Mouse (Mus musculus): ENCODE results near the gene Muc15. TPM values are rescaled to one million over a fixed set of nuclear protein-coding genes. Genes with fewer than 3 reads are reported as not detected.

The Muc15 gene
- polyA plus RNA-seq (2014; fragmentation: Nextera tagmentation; extraction: Ambion mirVana), result 0.07 TPM in 1 of 2 replicates, not detected in the other

DNA sequence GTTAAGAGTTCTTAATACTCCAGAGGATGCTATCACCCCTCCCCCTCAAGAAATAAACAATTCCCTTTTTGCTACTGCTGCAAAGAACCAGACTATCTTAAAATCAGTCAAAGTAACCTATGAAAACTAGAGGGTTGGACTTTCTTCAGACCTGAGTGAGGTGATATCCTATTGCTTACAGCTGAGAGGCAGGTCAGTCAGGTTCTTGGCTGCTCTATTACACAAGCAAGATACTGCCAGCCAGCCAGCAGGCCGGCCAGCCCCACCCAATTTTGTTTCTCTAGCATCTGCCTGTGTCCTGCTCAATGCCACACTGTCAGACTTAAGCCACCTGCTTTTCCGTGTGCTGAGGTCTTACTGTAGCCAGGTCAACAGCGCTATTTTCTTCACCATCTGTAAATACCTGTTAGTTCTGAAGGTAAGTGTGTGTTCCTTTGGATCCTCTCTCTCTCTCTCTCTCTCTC is at the start of gene Muc15:
Gene Muc15 (plus strand): TSS at position 51 of the 464 bp plus-strand sequence.
- Histone ChIP-seq H3K9ac (ENCODE audit: low read length) (no peak within 1 kb of the TSS), H3K4me1 (ENCODE audit: control insufficient read depth in 2 of 2, insufficient read depth in 2 of 2, low read length in 2 of 2) (no peaks in the 10 kb centered on the region), H3K36me3 (ENCODE audit: control insufficient read depth, insufficient read depth, low read length) (no peaks in the 10 kb centered on the region), H3K4me3 (ENCODE audit: control insufficient read depth in 1 of 2, insufficient read depth in 1 of 2, low read depth in 1 of 2, low read length in 2 of 2) (no peak within 1 kb of the TSS), H3K27ac (replicated peaks in 1 of 2; ENCODE audit: control insufficient read depth in 1 of 2, insufficient read depth in 1 of 2, low read depth in 2 of 2, low read length in 2 of 2) (no peak within 1 kb of the TSS), H3K4me2 (ENCODE audit: low read length) (no peak within 1 kb of the TSS), H3K27me3 (ENCODE audit: control insufficient read depth, insufficient read depth, low read length) (no peaks in the 10 kb centered on the region), H3K9me3 (ENCODE audit: control insufficient read depth, low read length) (no peaks in the 10 kb centered on the region)
- WGBS, result 42% methylated on average over 3 of the region's 3 CpGs
- no peak for ATAC-seq (ENCODE audit: insufficient number of reproducible peaks, insufficient read depth, low FRiP score, low read depth)

DNA sequence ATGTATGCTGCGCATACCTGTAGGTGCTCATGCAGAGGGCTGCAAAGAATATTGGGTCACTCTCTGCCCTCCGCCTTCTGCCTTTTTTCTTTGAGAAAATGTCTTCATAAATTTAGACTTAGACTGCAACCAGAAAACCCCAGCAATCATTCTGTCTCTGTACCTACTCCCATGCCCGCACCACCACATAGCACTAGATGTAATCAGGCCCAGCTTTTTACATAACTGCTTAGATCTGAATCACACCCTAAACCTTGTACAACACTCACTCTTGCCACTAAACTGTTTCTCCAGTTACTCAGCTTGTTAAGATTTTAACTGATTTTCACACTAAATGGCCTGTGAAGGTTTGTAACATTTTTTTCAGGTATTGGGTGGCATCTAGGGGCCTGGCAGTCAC is 11.7 kb upstream of the Muc15 start:
- H3K9me3 ChIP-seq (ENCODE audit: control insufficient read depth, low read length), result no peaks in the 10 kb centered on the region
- WGBS, result 92% methylated on average over 3 of the region's 3 CpGs
- H3K27me3 ChIP-seq (ENCODE audit: control insufficient read depth, insufficient read depth, low read length), result no peaks in the 10 kb centered on the region
- H3K9ac ChIP-seq (ENCODE audit: low read length), result no peak overlapping the region
- no peak overlapping the region for H3K4me2 ChIP-seq (ENCODE audit: low read length)
- no peak for ATAC-seq (ENCODE audit: insufficient number of reproducible peaks, insufficient read depth, low FRiP score, low read depth)
- H3K36me3 ChIP-seq (ENCODE audit: control insufficient read depth, insufficient read depth, low read length), result no peaks in the 10 kb centered on the region
- H3K27ac ChIP-seq (replicated peaks in 1 of 2; ENCODE audit: control insufficient read depth in 1 of 2, insufficient read depth in 1 of 2, low read depth in 2 of 2, low read length in 2 of 2), result no peak overlapping the region
- no peak overlapping the region for H3K4me3 ChIP-seq (ENCODE audit: control insufficient read depth in 1 of 2, insufficient read depth in 1 of 2, low read depth in 1 of 2, low read length in 2 of 2)
- H3K4me1 ChIP-seq (ENCODE audit: control insufficient read depth in 2 of 2, insufficient read depth in 2 of 2, low read length in 2 of 2), result no peaks in the 10 kb centered on the region; a peak in 1 of 4 replicates

DNA sequence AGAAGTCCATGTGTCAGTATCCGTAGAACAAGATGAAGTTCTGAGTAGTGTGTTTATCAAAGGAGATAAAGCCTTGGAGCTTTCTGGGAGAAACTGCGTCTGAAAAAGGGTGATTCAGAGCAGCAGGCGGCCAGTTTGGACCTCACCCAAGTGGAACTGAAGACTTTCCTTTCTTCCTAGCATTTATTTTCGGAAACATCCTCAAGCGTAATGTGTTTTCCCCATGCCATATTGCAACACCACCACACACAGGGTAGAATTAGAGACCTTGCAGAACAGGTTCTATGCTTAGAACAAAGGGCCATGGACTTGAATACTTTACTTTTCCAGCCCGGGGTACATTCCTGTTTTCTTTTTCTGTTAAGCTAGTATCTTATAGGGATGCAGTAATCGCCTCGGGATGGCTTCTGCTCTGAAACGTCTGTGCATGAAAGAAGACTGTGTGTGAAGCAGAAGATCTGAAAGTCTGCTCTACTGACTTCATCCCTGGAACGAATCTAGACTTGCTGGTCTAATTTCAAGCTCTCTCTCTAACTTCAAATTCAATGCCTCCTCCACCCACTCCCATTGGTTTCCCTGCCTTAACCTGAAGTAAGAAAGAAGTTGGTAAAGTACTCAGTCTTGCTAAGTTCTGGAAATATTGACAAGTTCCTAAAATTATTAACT is 11.0 kb upstream of the Muc15 start:
- Histone ChIP-seq H3K4me2 (ENCODE audit: low read length) (0 out of 2 replicates have a peak overlapping the region, but pooled peaks have one; percentile 16), H3K27ac (replicated peaks in 1 of 2; ENCODE audit: control insufficient read depth in 1 of 2, insufficient read depth in 1 of 2, low read depth in 2 of 2, low read length in 2 of 2) (peak overlapping the region; percentile 47 to 53; a peak in 2 of 4 replicates)
- ATAC-seq (ENCODE audit: insufficient number of reproducible peaks, insufficient read depth, low FRiP score, low read depth), result no peak

DNA sequence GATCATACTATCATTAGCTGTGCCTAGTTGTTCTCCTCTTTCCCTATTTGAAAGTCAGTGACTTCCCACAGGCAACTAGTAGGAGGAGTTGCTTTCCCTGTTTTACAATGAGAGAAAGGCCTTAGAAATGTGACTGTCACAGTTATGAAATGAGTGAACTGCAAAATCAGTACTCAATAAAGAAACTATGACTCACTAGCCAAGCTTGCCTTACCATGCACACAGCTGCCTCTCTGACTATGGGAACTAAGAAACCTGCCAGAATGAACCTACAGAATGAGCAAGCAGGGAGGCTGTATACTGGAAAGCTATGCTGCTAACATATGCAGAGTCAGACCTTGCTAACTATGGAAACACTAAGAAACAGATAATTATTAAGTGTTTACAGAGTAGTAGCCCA is 2.1 kb upstream of the Muc15 start:
- Histone ChIP-seq H3K27me3 (ENCODE audit: control insufficient read depth, insufficient read depth, low read length) (no peaks in the 10 kb centered on the region), H3K36me3 (ENCODE audit: control insufficient read depth, insufficient read depth, low read length) (no peaks in the 10 kb centered on the region), H3K27ac (replicated peaks in 1 of 2; ENCODE audit: control insufficient read depth in 1 of 2, insufficient read depth in 1 of 2, low read depth in 2 of 2, low read length in 2 of 2) (no peak overlapping the region), H3K4me2 (ENCODE audit: low read length) (no peak overlapping the region), H3K9me3 (ENCODE audit: control insufficient read depth, low read length) (no peaks in the 10 kb centered on the region), H3K4me1 (ENCODE audit: control insufficient read depth in 2 of 2, insufficient read depth in 2 of 2, low read length in 2 of 2) (no peaks in the 10 kb centered on the region), H3K4me3 (ENCODE audit: control insufficient read depth in 1 of 2, insufficient read depth in 1 of 2, low read depth in 1 of 2, low read length in 2 of 2) (no peak overlapping the region), H3K9ac (ENCODE audit: low read length) (no peak overlapping the region)
- ATAC-seq (ENCODE audit: insufficient number of reproducible peaks, insufficient read depth, low FRiP score, low read depth), result no peak

More for the DNA sequence above, 11.0 kb upstream of the Muc15 start:
- Histone ChIP-seq H3K27me3 (ENCODE audit: control insufficient read depth, insufficient read depth, low read length) (no peaks in the 10 kb centered on the region), H3K9ac (ENCODE audit: low read length) (no peak overlapping the region), H3K4me1 (ENCODE audit: control insufficient read depth in 2 of 2, insufficient read depth in 2 of 2, low read length in 2 of 2) (no peaks in the 10 kb centered on the region; a peak in 1 of 4 replicates), H3K4me3 (ENCODE audit: control insufficient read depth in 1 of 2, insufficient read depth in 1 of 2, low read depth in 1 of 2, low read length in 2 of 2) (no peak overlapping the region), H3K9me3 (ENCODE audit: control insufficient read depth, low read length) (no peaks in the 10 kb centered on the region), H3K36me3 (ENCODE audit: control insufficient read depth, insufficient read depth, low read length) (no peaks in the 10 kb centered on the region)
- WGBS, result 39% methylated on average over 10 of the region's 10 CpGs

DNA sequence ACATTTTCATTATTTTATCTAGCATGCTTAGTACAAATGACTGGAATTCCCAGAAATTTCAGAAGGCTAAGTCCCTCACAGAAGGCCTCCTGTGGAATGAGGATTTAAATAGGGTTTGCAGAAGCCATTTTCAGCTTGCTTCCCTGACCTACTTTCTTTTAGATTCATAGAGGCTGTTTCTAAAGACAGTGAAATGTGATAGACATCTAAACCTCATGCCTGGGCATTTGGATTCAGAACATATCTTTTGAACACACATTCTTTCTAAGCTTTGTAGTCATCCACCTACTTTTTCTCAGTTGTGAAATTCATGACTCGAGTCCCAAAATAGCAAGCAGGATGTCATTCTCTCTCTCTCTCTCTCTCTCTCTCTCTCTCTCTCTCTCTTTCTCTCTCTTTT is 1.1 kb downstream of the Muc15 start:
- no peak for ATAC-seq (ENCODE audit: insufficient number of reproducible peaks, insufficient read depth, low FRiP score, low read depth)
- WGBS, result 50% methylated on average over 1 of the region's 1 CpGs
- H3K4me3 ChIP-seq (ENCODE audit: control insufficient read depth in 1 of 2, insufficient read depth in 1 of 2, low read depth in 1 of 2, low read length in 2 of 2), result no peak overlapping the region

DNA sequence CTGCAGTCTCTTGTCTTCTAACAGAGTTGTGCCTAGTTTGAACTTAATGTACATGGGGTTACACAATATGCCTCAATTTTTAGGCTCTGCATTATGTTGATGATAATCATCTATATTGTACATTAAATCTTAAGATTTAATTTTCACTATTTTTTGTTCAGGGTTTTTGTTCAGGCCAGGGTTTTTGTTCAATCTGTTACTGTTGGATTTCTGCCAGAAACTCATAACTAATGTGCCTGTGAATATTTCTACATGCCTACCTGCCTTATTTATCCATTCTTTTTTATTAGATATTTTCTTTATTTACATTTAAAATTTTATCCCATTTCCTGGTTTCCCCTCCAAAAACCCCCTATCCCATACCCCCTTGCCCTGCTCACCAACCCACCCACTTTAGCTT is 5.0 kb downstream of the Muc15 start:
- H3K36me3 ChIP-seq (ENCODE audit: control insufficient read depth, insufficient read depth, low read length), result no peaks in the 10 kb centered on the region
- no peak overlapping the region for H3K9ac ChIP-seq (ENCODE audit: low read length)
- no peaks in the 10 kb centered on the region for H3K4me1 ChIP-seq (ENCODE audit: control insufficient read depth in 2 of 2, insufficient read depth in 2 of 2, low read length in 2 of 2)
- no peak overlapping the region for H3K27ac ChIP-seq (replicated peaks in 1 of 2; ENCODE audit: control insufficient read depth in 1 of 2, insufficient read depth in 1 of 2, low read depth in 2 of 2, low read length in 2 of 2)
- H3K27me3 ChIP-seq (ENCODE audit: control insufficient read depth, insufficient read depth, low read length), result no peaks in the 10 kb centered on the region
- no peak overlapping the region for H3K4me2 ChIP-seq (ENCODE audit: low read length)
- no peak overlapping the region for H3K4me3 ChIP-seq (ENCODE audit: control insufficient read depth in 1 of 2, insufficient read depth in 1 of 2, low read depth in 1 of 2, low read length in 2 of 2)
- no peaks in the 10 kb centered on the region for H3K9me3 ChIP-seq (ENCODE audit: control insufficient read depth, low read length)
- no peak for ATAC-seq (ENCODE audit: insufficient number of reproducible peaks, insufficient read depth, low FRiP score, low read depth)

More for the DNA sequence above, 1.1 kb downstream of the Muc15 start:
- H3K9ac ChIP-seq (ENCODE audit: low read length), result no peak overlapping the region
- no peaks in the 10 kb centered on the region for H3K9me3 ChIP-seq (ENCODE audit: control insufficient read depth, low read length)
- no peaks in the 10 kb centered on the region for H3K36me3 ChIP-seq (ENCODE audit: control insufficient read depth, insufficient read depth, low read length)
- no peaks in the 10 kb centered on the region for H3K27me3 ChIP-seq (ENCODE audit: control insufficient read depth, insufficient read depth, low read length)
- H3K27ac ChIP-seq (replicated peaks in 1 of 2; ENCODE audit: control insufficient read depth in 1 of 2, insufficient read depth in 1 of 2, low read depth in 2 of 2, low read length in 2 of 2), result no peak overlapping the region
- no peaks in the 10 kb centered on the region for H3K4me1 ChIP-seq (ENCODE audit: control insufficient read depth in 2 of 2, insufficient read depth in 2 of 2, low read length in 2 of 2)
- no peak overlapping the region for H3K4me2 ChIP-seq (ENCODE audit: low read length)

DNA sequence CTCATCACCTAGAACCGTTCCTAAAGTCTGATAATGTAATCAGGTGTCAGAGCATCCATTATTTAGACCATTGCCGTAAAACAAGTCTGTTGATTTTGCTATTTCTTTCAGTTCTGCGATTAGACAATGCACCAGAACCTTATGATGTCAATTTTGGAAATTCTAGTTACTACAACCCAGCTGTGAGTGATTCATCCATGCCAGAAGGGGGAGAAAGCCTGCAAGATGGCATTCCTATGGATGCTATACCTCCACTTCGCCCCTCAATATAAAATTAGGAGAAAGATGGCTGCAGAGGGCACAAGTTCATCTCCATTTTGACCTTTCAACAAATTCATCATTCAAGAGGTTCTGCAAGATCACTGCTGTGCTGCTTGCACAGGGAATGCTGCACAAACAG is 16.1 kb downstream of the Muc15 start:
- no peak for ATAC-seq (ENCODE audit: insufficient number of reproducible peaks, insufficient read depth, low FRiP score, low read depth)
- no peaks in the 10 kb centered on the region for H3K4me1 ChIP-seq (ENCODE audit: control insufficient read depth in 2 of 2, insufficient read depth in 2 of 2, low read length in 2 of 2)
- H3K36me3 ChIP-seq (ENCODE audit: control insufficient read depth, insufficient read depth, low read length), result no peaks in the 10 kb centered on the region
- 68% methylated on average over 4 of the region's 4 CpGs for WGBS
- H3K4me3 ChIP-seq (ENCODE audit: control insufficient read depth in 1 of 2, insufficient read depth in 1 of 2, low read depth in 1 of 2, low read length in 2 of 2), result no peak overlapping the region
- H3K4me2 ChIP-seq (ENCODE audit: low read length), result no peak overlapping the region
- H3K27me3 ChIP-seq (ENCODE audit: control insufficient read depth, insufficient read depth, low read length), result no peaks in the 10 kb centered on the region
- H3K9ac ChIP-seq (ENCODE audit: low read length), result no peak overlapping the region
- no peaks in the 10 kb centered on the region for H3K9me3 ChIP-seq (ENCODE audit: control insufficient read depth, low read length)
- no peak overlapping the region for H3K27ac ChIP-seq (replicated peaks in 1 of 2; ENCODE audit: control insufficient read depth in 1 of 2, insufficient read depth in 1 of 2, low read depth in 2 of 2, low read length in 2 of 2)

DNA sequence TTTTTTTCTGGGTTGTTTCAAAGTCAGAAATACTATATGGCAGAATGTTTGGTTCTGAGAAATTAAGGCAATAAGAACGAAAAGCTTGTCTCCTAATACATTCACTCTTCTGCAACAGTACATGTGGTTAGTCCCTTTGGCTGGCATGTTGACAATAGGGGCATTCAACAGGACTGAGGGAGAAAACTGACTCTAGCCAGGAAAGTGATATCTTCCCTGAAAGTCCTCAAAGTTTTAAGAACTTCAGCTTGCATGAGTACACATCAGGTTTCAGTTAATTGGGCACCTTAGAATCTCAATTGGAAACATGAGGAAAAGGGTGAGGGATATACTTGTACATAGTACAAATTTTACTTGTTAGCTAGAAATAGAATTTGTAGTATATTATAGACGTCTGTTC is 16.8 kb downstream of the Muc15 start:
- H3K36me3 ChIP-seq (ENCODE audit: control insufficient read depth, insufficient read depth, low read length), result no peaks in the 10 kb centered on the region
- H3K4me3 ChIP-seq (ENCODE audit: control insufficient read depth in 1 of 2, insufficient read depth in 1 of 2, low read depth in 1 of 2, low read length in 2 of 2), result no peak overlapping the region
- H3K27me3 ChIP-seq (ENCODE audit: control insufficient read depth, insufficient read depth, low read length), result no peaks in the 10 kb centered on the region
- no peaks in the 10 kb centered on the region for H3K4me1 ChIP-seq (ENCODE audit: control insufficient read depth in 2 of 2, insufficient read depth in 2 of 2, low read length in 2 of 2)
- H3K9ac ChIP-seq (ENCODE audit: low read length), result no peak overlapping the region
- H3K4me2 ChIP-seq (ENCODE audit: low read length), result no peak overlapping the region
- H3K27ac ChIP-seq (replicated peaks in 1 of 2; ENCODE audit: control insufficient read depth in 1 of 2, insufficient read depth in 1 of 2, low read depth in 2 of 2, low read length in 2 of 2), result no peak overlapping the region
- no peak for ATAC-seq (ENCODE audit: insufficient number of reproducible peaks, insufficient read depth, low FRiP score, low read depth)
- WGBS, result 59% methylated on average over 2 of the region's 2 CpGs
- H3K9me3 ChIP-seq (ENCODE audit: control insufficient read depth, low read length), result no peaks in the 10 kb centered on the region

Measured in heart, embryonic 14.5 days (tissue).